Mouse (Mus musculus) liver, postnatal 0 days (tissue): ENCODE measurements around the gene Arrb1.

ENCODE experiments used
- CTCF ChIP-seq: sonication (generic); IDR thresholded peaks from 2 replicates; pipeline ENCODE4 v1.5.1; 2016; ENCODE audit warnings: antibody characterized with exemption, low read depth
- EP300 ChIP-seq: IDR thresholded peaks from 2 replicates; pipeline ENCODE4 v1.6.1; 2016; ENCODE audit warnings: antibody characterized with exemption, low read depth, mild to moderate bottlenecking

- TF ChIP-seq CTCF (no peak), EP300 (no peak)
Measured at GRCm38 (mm10) chr7:99501148-99501547, 34.1 kb upstream of the Arrb1 start.
